Mouse (Mus musculus) heart, adult 8-10 months (tissue): ENCODE measurements at regions not wholly inside any gene's neighbourhood (a gene's known extent, or its start where the extent isn't known, plus 50 kb on each side); places are given as distances from the start of the nearest gene placed in this dataset.

ENCODE experiments used
- DNase-seq: peaks from one replicate; pipeline ENCODE4 v3.0.0; 2022; ENCODE audit warnings: low spot score

DNA sequence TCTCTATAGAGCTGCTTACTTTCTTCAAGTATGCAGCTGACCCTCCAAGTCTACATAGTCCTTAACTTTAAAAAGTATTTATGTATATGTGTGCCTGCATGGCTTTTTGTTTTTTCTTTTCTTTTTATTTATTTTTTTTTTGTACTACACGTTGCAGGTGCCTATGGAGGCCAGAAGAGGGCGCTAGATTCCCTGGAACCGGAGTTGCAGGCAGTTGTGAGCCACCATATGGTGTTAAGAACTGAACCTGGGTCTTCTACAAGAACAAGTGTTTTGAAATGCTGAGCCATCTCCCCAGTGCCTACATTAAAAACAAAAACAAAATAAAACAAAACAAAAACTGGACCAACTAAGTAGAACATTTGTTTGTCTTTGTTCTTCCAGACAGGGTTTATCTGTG is 325.9 kb upstream of the Dio3 start:
- no peak for DNase-seq

- DNase-seq, result no peak
Measured at GRCm38 (mm10) chr12:109957305-109957704, 321.6 kb upstream of the Dio3 start.

GRCm38 (mm10) chr12:109958357-109959085 is 320.3 kb upstream of the Dio3 start:
- peak; percentile 12 for DNase-seq

- DNase-seq, result no peak
Measured at GRCm38 (mm10) chr12:109966776-109967175, 312.1 kb upstream of the Dio3 start.

GRCm38 (mm10) chr12:109968303-109968702 is 310.6 kb upstream of the Dio3 start:
- no peak for DNase-seq

DNA sequence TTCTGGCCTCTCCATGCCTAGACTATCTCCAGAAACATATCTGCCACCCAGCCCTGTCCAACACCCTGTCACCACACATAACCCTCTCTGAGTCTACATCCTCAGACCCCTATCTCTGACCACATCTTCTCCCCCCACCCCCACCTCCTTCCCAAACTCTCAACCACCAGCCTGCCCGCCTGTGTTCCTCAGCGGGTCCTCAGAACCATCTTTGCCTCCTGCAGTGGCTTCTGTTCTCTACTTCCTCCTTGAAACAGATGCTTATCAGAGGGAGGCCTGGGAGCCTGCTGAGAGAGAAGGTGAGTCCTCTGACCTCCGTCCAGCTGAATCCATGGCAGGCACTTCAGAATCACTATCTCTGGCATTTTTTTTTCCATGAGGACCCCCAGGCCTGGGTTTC is 307.4 kb upstream of the Dio3 start:
- no peak for DNase-seq

DNA sequence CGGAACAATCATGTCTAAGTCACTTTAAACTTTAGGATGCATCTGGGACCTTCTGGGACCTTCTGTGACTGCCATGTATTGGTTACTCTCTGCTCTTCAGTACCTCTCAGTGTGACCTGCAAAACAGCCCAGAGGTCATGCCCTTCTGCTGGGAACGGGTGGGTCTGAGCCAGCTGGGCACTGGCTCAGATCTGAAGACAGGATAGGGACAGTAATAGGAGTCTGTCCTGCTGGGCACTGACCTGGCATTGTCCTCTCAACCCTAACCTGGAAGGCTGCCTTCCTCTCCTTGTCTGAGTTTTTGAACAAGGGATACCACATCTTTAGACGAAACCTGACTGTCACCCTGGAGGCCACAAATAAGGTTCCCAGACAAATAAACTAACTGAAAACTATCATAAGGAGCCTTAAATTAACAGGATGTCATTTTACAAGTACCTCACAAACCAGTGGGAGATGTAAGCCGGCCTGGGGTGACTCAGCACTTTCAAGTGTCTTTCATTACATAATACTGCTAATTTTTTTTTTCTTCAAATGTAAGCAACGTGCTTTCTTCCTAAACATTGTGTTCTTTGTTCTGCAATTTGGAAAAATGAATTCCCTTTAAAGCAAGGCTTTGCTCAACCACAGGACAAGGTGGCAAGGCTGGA is 306.4 kb upstream of the Dio3 start:
- no peak for DNase-seq

GRCm38 (mm10) chr12:109973598-109973997 is 305.3 kb upstream of the Dio3 start:
- no peak for DNase-seq

- DNase-seq, result no peak
Measured at GRCm38 (mm10) chr12:109975176-109975972, 303.5 kb upstream of the Dio3 start.

GRCm38 (mm10) chr12:109984651-109985050 is 294.2 kb upstream of the Dio3 start:
- no peak for DNase-seq

- no peak for DNase-seq
Measured at GRCm38 (mm10) chr12:109993410-109993809, 285.5 kb upstream of the Dio3 start.

GRCm38 (mm10) chr12:110002717-110003116 is 276.2 kb upstream of the Dio3 start:
- DNase-seq, result no peak

GRCm38 (mm10) chr12:110009136-110009535 is 269.7 kb upstream of the Dio3 start:
- DNase-seq, result no peak

- no peak for DNase-seq
Measured at GRCm38 (mm10) chr12:110020541-110021470, 258.1 kb upstream of the Dio3 start.

GRCm38 (mm10) chr12:110021690-110022089 is 257.2 kb upstream of the Dio3 start:
- DNase-seq, result no peak

DNA sequence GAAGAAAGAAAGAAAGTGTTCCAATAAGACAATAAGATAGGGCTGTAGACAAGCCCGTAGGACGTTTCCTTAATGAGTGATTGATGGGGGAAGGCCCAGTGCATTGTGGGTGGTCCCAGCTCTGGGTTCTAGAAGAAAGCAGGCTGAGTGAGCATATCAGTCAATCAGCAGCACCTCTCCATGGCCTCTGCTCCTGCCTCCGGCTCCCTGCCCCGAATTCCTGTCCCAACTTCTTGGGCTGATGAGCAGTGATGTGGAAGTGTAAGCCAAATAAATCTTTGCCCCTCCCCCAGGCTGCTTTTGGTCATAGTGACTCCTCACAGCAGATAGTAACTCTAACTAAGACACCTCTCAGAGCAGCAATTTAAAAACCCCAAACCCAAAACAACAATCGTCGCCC is 256.2 kb upstream of the Dio3 start:
- DNase-seq, result no peak

DNA sequence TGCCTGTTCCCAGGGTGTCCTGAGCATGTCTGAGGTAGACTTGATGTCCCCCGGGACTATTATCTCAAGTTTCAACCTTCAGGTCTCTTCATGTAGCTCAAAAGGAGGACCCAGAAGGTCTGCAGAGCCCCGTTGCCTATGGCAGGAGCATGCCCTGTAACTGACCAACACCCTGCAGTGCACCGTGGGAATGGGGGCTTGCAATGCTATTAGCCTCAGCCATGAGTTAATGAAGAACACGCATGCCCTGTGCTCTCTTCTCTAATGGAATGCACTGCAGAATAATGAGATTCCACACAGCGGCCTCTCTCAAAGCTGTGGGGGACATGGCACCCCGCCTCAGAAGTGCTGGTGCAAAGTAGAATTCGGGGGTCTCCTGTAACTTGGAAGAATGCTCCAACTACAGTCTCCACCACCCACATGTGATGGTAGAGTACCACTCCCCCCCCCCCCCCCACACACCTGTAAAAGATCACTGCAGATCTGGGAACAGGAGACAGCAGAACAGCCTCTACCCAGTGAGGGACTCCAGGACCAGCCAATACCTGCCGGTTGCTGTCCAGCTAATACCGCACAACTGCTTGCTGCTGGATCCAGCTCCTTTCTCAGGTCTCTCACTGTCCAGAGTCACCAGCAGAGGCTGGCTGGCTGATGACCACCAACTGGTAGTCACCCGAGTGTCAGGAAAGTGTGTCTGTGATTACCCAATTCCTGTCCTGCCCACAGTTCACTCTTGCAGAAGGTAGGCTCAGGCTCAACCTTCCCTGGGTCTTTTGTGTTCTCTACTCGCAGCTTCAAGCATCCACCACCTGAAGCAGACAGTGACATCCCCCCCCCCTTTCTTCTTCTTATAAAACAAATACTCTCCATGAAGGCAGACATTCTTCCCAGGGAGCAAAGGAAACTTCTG is 255.4 kb upstream of the Dio3 start:
- DNase-seq, result no peak

- DNase-seq, result no peak
Measured at GRCm38 (mm10) chr12:110024295-110024694, 254.6 kb upstream of the Dio3 start.

DNA sequence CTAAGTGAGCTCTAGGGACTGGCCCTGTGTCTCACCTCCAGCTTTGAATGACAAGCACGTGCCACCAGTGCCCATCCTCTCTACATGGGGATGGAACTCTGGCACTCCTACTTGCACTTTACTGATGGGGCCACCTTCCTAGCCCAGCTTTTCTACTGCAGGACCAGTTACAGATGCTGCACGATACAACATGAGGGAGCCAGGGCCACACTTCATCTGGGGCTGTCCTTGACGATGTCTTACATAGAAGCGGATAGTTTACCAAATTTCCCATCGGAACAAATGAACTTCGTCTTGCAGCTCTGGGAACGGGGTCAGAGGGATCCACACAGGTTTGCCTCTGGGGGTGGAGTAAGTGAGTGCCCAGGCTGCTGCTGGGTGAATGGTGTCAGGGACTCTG is 253.7 kb upstream of the Dio3 start:
- no peak for DNase-seq

- DNase-seq, result no peak
Measured at GRCm38 (mm10) chr12:110026033-110026750, 252.7 kb upstream of the Dio3 start.
